Mouse (Mus musculus): ENCODE results near the gene Acad11. TPM values are rescaled to one million over a fixed set of nuclear protein-coding genes. Genes with fewer than 3 reads are reported as not detected.
A peak's percentile ranks its signal among the peaks of the same experiment; 100 is the strongest.

Gene Acad11
- total and polyA plus RNA-seq, 2 experiments from 2014 or later: 6.5 to 14.2 TPM

DNA sequence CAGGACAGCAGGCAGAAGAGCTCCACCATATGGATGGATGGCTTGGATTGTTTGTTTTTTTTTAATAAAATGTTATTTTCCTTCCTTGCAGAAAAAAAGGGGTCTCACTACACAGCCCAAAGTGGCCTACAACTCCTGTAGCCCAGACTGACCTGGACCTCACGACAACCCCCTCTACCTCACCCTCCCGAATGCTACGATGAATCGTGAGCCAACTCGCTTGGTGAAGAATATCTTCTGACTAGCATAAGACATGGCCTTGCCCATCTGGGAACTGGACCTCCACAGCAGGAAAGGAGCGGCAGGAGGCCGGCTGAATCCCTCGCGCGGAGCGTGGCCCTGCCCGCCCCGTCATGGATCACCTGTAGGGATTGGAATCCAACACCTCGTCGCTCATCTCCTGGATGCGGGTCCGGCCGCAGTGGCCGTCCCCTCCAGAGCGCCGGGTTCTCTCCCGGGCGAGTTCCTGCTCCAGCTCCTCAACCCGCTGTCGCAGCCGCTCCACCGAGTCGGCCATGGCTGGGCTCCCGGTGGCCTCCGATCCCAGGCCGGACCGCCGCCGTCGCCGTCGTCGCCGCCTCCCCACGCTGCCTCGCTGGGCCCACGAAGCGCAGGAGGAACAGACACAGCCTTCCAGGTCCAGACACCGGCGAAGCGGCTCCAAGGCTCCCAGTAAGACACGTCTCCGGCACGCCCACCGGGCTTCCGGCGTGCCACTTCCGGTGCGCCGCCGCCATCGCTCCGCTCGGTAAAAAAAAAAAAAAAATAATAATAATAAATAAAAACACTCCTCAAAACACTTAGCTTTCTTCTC is 540 bp upstream of the Acad11 start, which contains the start of gene Uba5:
TSS of gene Uba5 (minus strand) at position 705 of the 814 bp plus-strand sequence.
- peak within 1 kb of the TSS; percentile 81 for H3K4me3 ChIP-seq (ENCODE audit: low read length)
- H3K36me3 ChIP-seq (ENCODE audit: insufficient read depth, low read length): peaks cover 15% of the 10 kb centered on the region
- TF ChIP-seq CTCF (IDR thresholded peaks at IDR 0.05; ENCODE audit: low read depth): no peak
- H3K27me3 ChIP-seq (ENCODE audit: insufficient read depth, low read length): no peaks in the 10 kb centered on the region
- H3K27ac ChIP-seq: peak within 1 kb of the TSS; percentile 79
- WGBS: under 1% methylated on average over 58 of the region's 59 CpGs
- peak; percentile 86 for DNase-seq (ENCODE audit: low spot score)
- no peaks in the 10 kb centered on the region for H3K9me3 ChIP-seq (ENCODE audit: low read length)
- peak; percentile 81 for ATAC-seq
- H3K4me2 ChIP-seq (ENCODE audit: low read depth, low read length): peak within 1 kb of the TSS; percentile 79
- H3K4me1 ChIP-seq (ENCODE audit: insufficient read depth, low read length): peaks cover 10% of the 10 kb centered on the region
- H3K9ac ChIP-seq (replicated peaks; ENCODE audit: low read length): peak within 1 kb of the TSS; percentile 88

DNA sequence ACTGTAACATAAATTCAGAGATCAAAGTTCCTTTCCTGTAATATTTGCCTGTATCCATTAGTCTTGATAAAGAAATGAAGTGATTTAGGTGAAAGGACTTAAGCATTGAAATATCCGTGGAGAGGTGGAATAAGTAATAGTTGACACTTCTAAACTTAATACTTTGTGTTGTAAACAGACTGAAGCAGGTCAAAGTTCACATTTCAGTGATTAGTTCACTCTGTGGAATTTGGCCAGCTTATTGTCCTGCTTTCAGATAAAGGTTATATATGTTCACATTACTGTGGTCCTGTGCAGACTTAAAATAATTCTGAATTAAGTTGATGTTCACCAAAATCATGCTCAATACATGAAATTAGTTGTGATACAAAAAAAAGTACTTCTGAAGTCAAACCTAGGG is 1.4 kb downstream of the Acad11 start:
- H3K9ac ChIP-seq (replicated peaks; ENCODE audit: low read length): no peak overlapping the region
- no peak for DNase-seq (ENCODE audit: low spot score)
- peaks cover 10% of the 10 kb centered on the region for H3K4me1 ChIP-seq (ENCODE audit: insufficient read depth, low read length)
- no peaks in the 10 kb centered on the region for H3K27me3 ChIP-seq (ENCODE audit: insufficient read depth, low read length)
- H3K9me3 ChIP-seq (ENCODE audit: low read length): no peaks in the 10 kb centered on the region
- peak overlapping the region; percentile 81 for H3K4me3 ChIP-seq (ENCODE audit: low read length)
- ATAC-seq: no peak
- no peak for TF ChIP-seq CTCF (IDR thresholded peaks at IDR 0.05; ENCODE audit: low read depth)
- no peak overlapping the region; the same call in 1 of the 2 replicates for H3K4me2 ChIP-seq (ENCODE audit: low read depth, low read length)
- H3K36me3 ChIP-seq (ENCODE audit: insufficient read depth, low read length): peaks cover 5% of the 10 kb centered on the region; the same call in 1 of the 2 replicates
- WGBS: 33% methylated on average over 1 of the region's 1 CpGs
- no peak overlapping the region for H3K27ac ChIP-seq

DNA sequence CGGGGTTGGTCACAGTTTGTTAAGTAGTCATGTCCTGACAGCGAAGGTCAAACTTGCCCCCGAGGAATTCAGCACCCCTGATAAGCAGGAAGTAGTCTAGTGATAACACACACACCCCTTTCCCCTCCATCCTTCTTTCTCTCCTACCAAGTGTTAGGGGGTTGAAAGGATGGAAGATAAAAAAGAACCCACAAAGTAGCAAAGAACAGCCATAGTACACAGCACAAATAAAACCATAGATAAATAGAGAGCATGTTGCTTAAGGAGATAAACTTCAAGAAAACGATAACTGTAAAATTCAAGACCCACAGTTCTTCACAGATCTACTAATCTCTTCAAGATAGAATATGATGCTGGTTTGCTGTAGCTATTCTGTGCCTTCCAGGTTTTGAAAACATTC is 7.1 kb downstream of the Acad11 start:
- no peak for DNase-seq (ENCODE audit: low spot score)
- Histone ChIP-seq H3K9ac (replicated peaks; ENCODE audit: low read length) (no peak overlapping the region), H3K27me3 (ENCODE audit: insufficient read depth, low read length) (no peaks in the 10 kb centered on the region), H3K9me3 (ENCODE audit: low read length) (no peaks in the 10 kb centered on the region), H3K4me3 (ENCODE audit: low read length) (no peak overlapping the region), H3K36me3 (ENCODE audit: insufficient read depth, low read length) (no peaks in the 10 kb centered on the region), H3K4me2 (ENCODE audit: low read depth, low read length) (no peak overlapping the region), H3K4me1 (ENCODE audit: insufficient read depth, low read length) (no peaks in the 10 kb centered on the region), H3K27ac (no peak overlapping the region)
- no peak for TF ChIP-seq CTCF (IDR thresholded peaks at IDR 0.05; ENCODE audit: low read depth)
- WGBS: 79% methylated on average over 4 of the region's 4 CpGs
- ATAC-seq: no peak

DNA sequence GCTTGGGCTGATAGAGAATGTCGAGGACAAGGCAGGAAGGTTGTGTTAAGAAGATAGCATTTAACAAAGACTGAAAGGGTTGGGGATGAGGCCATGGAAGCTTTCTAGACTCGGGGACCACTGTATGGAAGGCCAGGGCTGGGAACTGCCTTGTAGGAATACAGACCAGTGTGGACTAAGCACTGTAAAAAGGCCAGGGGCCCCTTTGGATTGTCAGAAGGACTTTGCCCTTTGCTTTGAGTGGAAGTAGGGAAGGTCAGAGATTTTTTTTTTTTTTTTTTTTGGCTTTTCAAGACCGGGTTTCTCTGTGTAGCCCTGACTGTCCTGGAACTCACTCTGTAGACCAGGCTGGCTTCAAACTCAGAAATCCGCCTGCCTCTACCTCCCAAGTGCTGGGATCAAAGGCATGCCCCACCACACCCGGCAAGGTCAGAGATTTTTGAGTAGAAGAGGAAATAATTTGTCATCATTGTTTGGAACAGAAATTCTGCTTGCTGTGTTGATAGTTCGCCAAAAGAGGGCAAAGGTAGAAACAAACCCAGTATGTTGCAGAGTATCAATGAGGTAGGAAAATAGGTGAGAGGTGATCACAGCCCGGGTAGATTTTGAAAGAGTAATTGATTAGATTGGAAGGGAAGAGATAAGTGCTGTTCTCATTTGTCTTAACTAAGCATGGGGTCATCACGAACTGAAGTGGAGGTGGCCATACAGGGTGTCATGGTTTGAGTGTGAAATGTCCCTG is 7.9 kb downstream of the Acad11 start:
- DNase-seq (ENCODE audit: low spot score) (no peak), ATAC-seq (no peak)
- Histone ChIP-seq H3K9me3 (ENCODE audit: low read length) (no peaks in the 10 kb centered on the region), H3K4me3 (ENCODE audit: low read length) (no peak overlapping the region), H3K4me2 (ENCODE audit: low read depth, low read length) (no peak overlapping the region), H3K27ac (no peak overlapping the region), H3K9ac (replicated peaks; ENCODE audit: low read length) (no peak overlapping the region), H3K36me3 (ENCODE audit: insufficient read depth, low read length) (no peaks in the 10 kb centered on the region), H3K27me3 (ENCODE audit: insufficient read depth, low read length) (no peaks in the 10 kb centered on the region), H3K4me1 (ENCODE audit: insufficient read depth, low read length) (no peaks in the 10 kb centered on the region)
- TF ChIP-seq CTCF (IDR thresholded peaks at IDR 0.05; ENCODE audit: low read depth): no peak
- WGBS: 79% methylated on average over 8 of the region's 8 CpGs

DNA sequence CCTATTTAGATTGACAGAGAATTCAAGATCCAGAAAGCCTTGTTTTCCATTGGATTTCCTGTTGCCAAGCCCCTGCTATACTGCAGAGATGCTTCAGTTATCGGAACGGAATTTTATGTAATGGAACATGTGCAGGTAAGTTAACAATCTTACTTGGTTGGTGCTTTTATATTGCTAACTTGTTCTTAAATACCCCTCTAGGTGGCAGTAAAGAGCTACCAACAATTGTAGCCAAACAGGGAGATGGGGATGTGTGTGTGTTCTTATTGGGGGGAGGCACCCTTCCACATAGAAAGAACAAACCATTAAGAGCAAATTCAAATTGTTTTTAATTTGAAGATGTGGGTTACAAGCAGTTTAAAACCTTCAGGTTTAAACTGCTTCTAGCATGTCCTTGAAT is 12.6 kb downstream of the Acad11 start:
- peak; percentile 65 for TF ChIP-seq CTCF (IDR thresholded peaks at IDR 0.05; ENCODE audit: low read depth)
- WGBS: 69% methylated on average over 2 of the region's 2 CpGs
- H3K9me3 ChIP-seq (ENCODE audit: low read length): no peaks in the 10 kb centered on the region
- no peaks in the 10 kb centered on the region for H3K27me3 ChIP-seq (ENCODE audit: insufficient read depth, low read length)
- peak; percentile 56 for DNase-seq (ENCODE audit: low spot score)
- H3K36me3 ChIP-seq (ENCODE audit: insufficient read depth, low read length): no peaks in the 10 kb centered on the region; the same call in 1 of the 2 replicates
- H3K4me3 ChIP-seq (ENCODE audit: low read length): no peak overlapping the region
- H3K27ac ChIP-seq: no peak overlapping the region
- no peak overlapping the region for H3K4me2 ChIP-seq (ENCODE audit: low read depth, low read length)
- no peak for ATAC-seq
- no peak overlapping the region for H3K9ac ChIP-seq (replicated peaks; ENCODE audit: low read length)
- H3K4me1 ChIP-seq (ENCODE audit: insufficient read depth, low read length): no peaks in the 10 kb centered on the region

DNA sequence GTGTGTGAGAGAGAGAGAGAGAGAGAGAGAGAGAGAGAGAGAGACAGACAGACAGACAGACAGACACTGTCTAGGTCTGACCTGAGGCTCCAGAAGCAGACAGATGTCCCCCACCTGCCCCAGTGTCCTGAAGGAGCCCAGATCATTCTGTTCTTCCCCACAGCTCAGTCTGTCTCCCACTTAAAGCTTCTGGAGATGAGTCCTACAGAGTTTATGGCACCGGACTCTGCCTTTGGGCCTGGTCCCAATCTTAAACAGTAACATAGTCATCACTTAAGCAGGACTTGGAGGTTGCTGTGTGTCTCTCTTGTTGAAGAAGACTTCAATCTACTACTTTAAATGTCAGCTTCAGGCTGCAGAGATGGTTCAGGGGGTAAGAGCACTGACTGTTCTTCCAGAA is 15.6 kb downstream of the Acad11 start:
- Histone ChIP-seq H3K36me3 (ENCODE audit: insufficient read depth, low read length) (no peaks in the 10 kb centered on the region; the same call in 1 of the 2 replicates), H3K27me3 (ENCODE audit: insufficient read depth, low read length) (no peaks in the 10 kb centered on the region), H3K4me3 (ENCODE audit: low read length) (no peak overlapping the region), H3K4me1 (ENCODE audit: insufficient read depth, low read length) (no peaks in the 10 kb centered on the region), H3K9me3 (ENCODE audit: low read length) (no peaks in the 10 kb centered on the region), H3K4me2 (ENCODE audit: low read depth, low read length) (no peak overlapping the region), H3K9ac (replicated peaks; ENCODE audit: low read length) (no peak overlapping the region), H3K27ac (no peak overlapping the region)
- no peak for DNase-seq (ENCODE audit: low spot score)
- 95% methylated on average over 1 of the region's 1 CpGs for WGBS
- TF ChIP-seq CTCF (IDR thresholded peaks at IDR 0.05; ENCODE audit: low read depth): no peak
- ATAC-seq: no peak

Data from hindbrain, postnatal 0 days (tissue).